Mouse (Mus musculus) CH12.LX (cell line): ENCODE results near the gene Actl10. TPM values are rescaled to one million over a fixed set of nuclear protein-coding genes. Genes with fewer than 3 reads are reported as not detected.

Source experiments
- DNase-seq: peaks from one replicate; pipeline ENCODE4 v3.0.0-alpha.2; 2013; ENCODE audit errors: extremely low read depth
- H3K27ac ChIP-seq: 2 replicates; pipeline ENCODE4 v1.5.1; 2012; ENCODE audit warnings: low read depth, mild to moderate bottlenecking, control low read depth, moderate library complexity; ENCODE audit not compliant: insufficient read depth
- H3K27me3 ChIP-seq: replicated peaks from 2 replicates; pipeline ENCODE3; 2012; ENCODE audit warnings: inconsistent platforms
- H3K36me3 ChIP-seq, 2 experiments: replicated peaks in 1 of 2; 2 replicates each; pipeline versions ENCODE3 to v1.6.1; 2012; ENCODE audit warnings: inconsistent platforms in 1 of 2, low read length in 1 of 2, mild to moderate bottlenecking in 1 of 2, mixed read lengths in 1 of 2, moderate library complexity in 1 of 2; ENCODE audit not compliant: control insufficient read depth in 1 of 2, insufficient read depth in 1 of 2
- H3K4me1 ChIP-seq, 2 experiments: 2 replicates each; pipeline ENCODE4 v1.6.1; 2012; ENCODE audit warnings: inconsistent platforms in 1 of 2, moderate library complexity in 1 of 2; ENCODE audit not compliant: insufficient read depth in 2 of 2, control insufficient read depth in 1 of 2
- H3K4me2 ChIP-seq: 2 replicates; pipeline ENCODE4 v1.6.1; 2012; ENCODE audit warnings: low read depth, mild to moderate bottlenecking, control low read depth; ENCODE audit not compliant: poor library complexity, insufficient read depth, severe bottlenecking
- H3K4me3 ChIP-seq, 3 experiments: fragments of 150-350 bp in 1 of 3; sonication (generic) in 1 of 3; replicated peaks in 1 of 3; 2 replicates each; pipeline versions ENCODE3 to v1.5.1; 2011 to 2012; ENCODE audit warnings: low read depth in 2 of 3, low read length in 2 of 3, mild to moderate bottlenecking in 2 of 3, moderate library complexity in 2 of 3, control low read depth in 1 of 3, improper control_type of control experiment in 1 of 3, inconsistent platforms in 1 of 3, mixed read lengths in 1 of 3; ENCODE audit not compliant: poor library complexity in 1 of 3
- H3K79me2 ChIP-seq: replicated peaks from 2 replicates; pipeline ENCODE4 v1.6.1; 2012; ENCODE audit warnings: mild to moderate bottlenecking, moderate library complexity; ENCODE audit not compliant: control insufficient read depth, poor library complexity, insufficient read depth, severe bottlenecking; ENCODE audit errors: extremely low read depth
- H3K9ac ChIP-seq: 2 replicates; pipeline ENCODE4 v1.6.1; 2012; ENCODE audit warnings: low read depth, mild to moderate bottlenecking, control low read depth, moderate library complexity; ENCODE audit not compliant: insufficient read depth
- H3K9me3 ChIP-seq: replicated peaks from 2 replicates; pipeline ENCODE3; 2012; ENCODE audit warnings: low read length, inconsistent platforms, mixed read lengths
- CHD1 ChIP-seq: IDR thresholded peaks from 2 replicates; pipeline ENCODE4 v1.6.1; 2012; ENCODE audit warnings: low read depth, low read length, improper control_type of control experiment, inconsistent platforms
- CHD2 ChIP-seq: IDR thresholded peaks from 2 replicates; pipeline ENCODE4 v1.6.1; 2011; ENCODE audit warnings: low read length, improper control_type of control experiment
- CTCF ChIP-seq, 2 experiments: IDR thresholded peaks in 1 of 2; conservative IDR thresholded peaks in 1 of 2; 2 replicates each; pipeline ENCODE4 v1.5.1; 2011 to 2012; ENCODE audit warnings: low read depth in 2 of 2, low read length in 2 of 2, improper control_type of control experiment in 1 of 2, inconsistent platforms in 1 of 2, mild to moderate bottlenecking in 1 of 2, moderate library complexity in 1 of 2
- EP300 ChIP-seq: IDR thresholded peaks from 2 replicates; pipeline ENCODE4 v1.6.1; 2011; ENCODE audit warnings: low read length, improper control_type of control experiment
- GABPA ChIP-seq: IDR thresholded peaks from 2 replicates; pipeline ENCODE4 v1.6.1; 2012; ENCODE audit warnings: low read depth, low read length, improper control_type of control experiment, inconsistent platforms; ENCODE audit not compliant: insufficient replicate concordance
- IRF4 ChIP-seq: IDR thresholded peaks from 2 replicates; pipeline ENCODE4 v1.6.1; 2014; ENCODE audit warnings: low read depth, mild to moderate bottlenecking, inconsistent platforms, low read length, improper control_type of control experiment
- JUN ChIP-seq: IDR thresholded peaks from 2 replicates; pipeline ENCODE4 v1.6.1; 2011; ENCODE audit warnings: low read depth, mild to moderate bottlenecking, low read length, improper control_type of control experiment, moderate library complexity; ENCODE audit not compliant: insufficient read depth
- JUND ChIP-seq: conservative IDR thresholded peaks from 2 replicates; pipeline ENCODE4 v1.6.1; 2011; ENCODE audit warnings: low read depth, low read length, improper control_type of control experiment
- KAT2A ChIP-seq: IDR thresholded peaks from 2 replicates; pipeline ENCODE4 v1.6.1; 2012; ENCODE audit warnings: low read length, improper control_type of control experiment, inconsistent platforms; ENCODE audit not compliant: insufficient replicate concordance
- MAX ChIP-seq: IDR thresholded peaks from 2 replicates; pipeline ENCODE4 v1.6.1; 2011; ENCODE audit warnings: low read length, improper control_type of control experiment
- MAZ ChIP-seq: IDR thresholded peaks from 2 replicates; pipeline ENCODE4 v1.6.1; 2012; ENCODE audit warnings: low read depth, mild to moderate bottlenecking, inconsistent platforms, low read length, improper control_type of control experiment, moderate library complexity
- MXI1 ChIP-seq: IDR thresholded peaks from 2 replicates; pipeline ENCODE4 v1.6.1; 2011; ENCODE audit warnings: mild to moderate bottlenecking, low read depth, low read length, improper control_type of control experiment
- MYC ChIP-seq: IDR thresholded peaks from 2 replicates; pipeline ENCODE4 v1.6.1; 2011; ENCODE audit warnings: low read depth, mild to moderate bottlenecking, improper control_type of control experiment, low read length
- NELFE ChIP-seq: IDR thresholded peaks from 2 replicates; pipeline ENCODE4 v1.6.1; 2011; ENCODE audit warnings: low read depth, low read length, improper control_type of control experiment
- POLR2A ChIP-seq: IDR thresholded peaks from 2 replicates; pipeline ENCODE4 v1.6.1; 2011; ENCODE audit warnings: low read depth, mild to moderate bottlenecking, improper control_type of control experiment, low read length
- POLR2AphosphoS2 ChIP-seq: IDR thresholded peaks from 2 replicates; pipeline ENCODE4 v1.6.1; 2011; ENCODE audit warnings: low read depth, low read length, improper control_type of control experiment
- RAD21 ChIP-seq: IDR thresholded peaks from 2 replicates; pipeline ENCODE4 v1.6.1; 2011; ENCODE audit warnings: low read depth, mild to moderate bottlenecking, low read length, improper control_type of control experiment, moderate library complexity
- RCOR1 ChIP-seq: conservative IDR thresholded peaks from 2 replicates; pipeline ENCODE4 v1.6.1; 2012; ENCODE audit warnings: low read depth, mild to moderate bottlenecking, inconsistent platforms, low read length, improper control_type of control experiment
- SIN3A ChIP-seq: IDR thresholded peaks from 2 replicates; pipeline ENCODE4 v1.6.1; 2012; ENCODE audit warnings: low read length, improper control_type of control experiment, inconsistent platforms
- SMC3 ChIP-seq: IDR thresholded peaks from 2 replicates; pipeline ENCODE4 v1.6.1; 2011; ENCODE audit warnings: low read depth, low read length, improper control_type of control experiment
- TBP ChIP-seq: conservative IDR thresholded peaks from 2 replicates; pipeline ENCODE4 v1.6.1; 2011; ENCODE audit warnings: low read depth, low read length, improper control_type of control experiment
- UBTF ChIP-seq: IDR thresholded peaks from 2 replicates; pipeline ENCODE4 v1.6.1; 2012; ENCODE audit warnings: low read depth, mild to moderate bottlenecking, inconsistent platforms, low read length, improper control_type of control experiment, moderate library complexity
- ZMIZ1 ChIP-seq: IDR thresholded peaks from 2 replicates; pipeline ENCODE4 v1.6.1; 2012; ENCODE audit warnings: low read depth, mild to moderate bottlenecking, inconsistent platforms, low read length, improper control_type of control experiment
- dilution Hi-C: fragments of 300-500 bp; cut with MboI; formaldehyde crosslinking; loops from 2 replicates; pipeline ENCODE4 v1.14.3; 2020; ENCODE audit warnings: low sequenced_read_pairs; ENCODE audit not compliant: extremely low pct_unique_long_range_greater_than_20kb, extremely low pct_ligation_motif_present
- in situ Hi-C: fragments of 300-500 bp; cut with MboI; formaldehyde crosslinking; loops from 3 replicates; pipeline ENCODE4 v1.14.3; 2019; ENCODE audit warnings: low sequenced_read_pairs, low pct_ligation_motif_present, low pct_unique_long_range_greater_than_20kb, mixed read lengths
- polyA plus RNA-seq: library from polyadenylated mRNA; unstranded; fragments of >175 nt; gene quantifications from 2 replicates; pipeline ENCODE4 v1.2.1, GENCODE M21; 2012; ENCODE audit warnings: low read depth; ENCODE audit not compliant: insufficient read length
- total RNA-seq, 2 experiments: library from RNA; depleted of rRNA; stranded (reverse); fragments of 300-350 nt in 1 of 2; fragments of >200 nt in 1 of 2; gene quantifications; 2 replicates each; pipeline ENCODE4 v1.2.3; 2012 to 2014

Gene Actl10
- total and polyA plus RNA-seq, 3 experiments = 0.20 to 0.25 TPM; not detected in 1

DNA sequence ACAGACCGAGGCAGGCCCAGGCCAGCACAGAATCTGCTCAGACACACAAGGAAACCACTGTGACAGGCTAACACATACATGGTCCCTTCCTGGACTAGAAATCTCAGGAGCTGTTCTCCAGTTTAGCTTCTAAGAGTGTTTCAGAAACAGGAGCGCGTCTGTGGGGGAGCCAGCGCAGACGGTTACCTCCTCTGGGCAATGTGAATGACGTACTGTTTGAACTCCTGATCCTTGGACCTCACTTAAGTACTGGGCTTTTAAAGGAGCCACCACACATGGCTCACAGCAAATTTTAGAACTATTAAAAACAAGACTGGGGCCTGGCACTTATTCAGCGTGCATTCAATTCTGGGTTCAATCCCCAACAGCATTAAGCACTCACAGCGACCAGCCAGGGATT lies 15.1 kb downstream of the Actl10 start:
- Histone ChIP-seq H3K27me3 (no peaks in the 10 kb centered on the region), H3K9ac (no peak overlapping the region), H3K4me1 (peaks cover 0 to 38% of the 10 kb centered on the region in 2 experiments; a peak in 3 of 4 replicates), H3K36me3 (peaks cover 21 to 48% of the 10 kb centered on the region in 2 experiments), H3K27ac (no peak overlapping the region), H3K9me3 (no peaks in the 10 kb centered on the region), H3K4me2 (no peak overlapping the region), H3K79me2 (peaks cover 22% of the 10 kb centered on the region), H3K4me3 (no peak overlapping the region)
- TF ChIP-seq POLR2A (no peak), ZMIZ1 (no peak), UBTF (no peak), SMC3 (no peak), NELFE (no peak), TBP (no peak), IRF4 (no peak), EP300 (no peak), CHD1 (no peak), JUND (no peak), GABPA (no peak), MAX (no peak), CHD2 (no peak), POLR2AphosphoS2 (no peak), MYC (no peak), RCOR1 (no peak), MAZ (no peak), JUN (no peak), CTCF (conservative IDR thresholded peaks at IDR 0.05 in 1 of 2, IDR thresholded peaks at IDR 0.05 in 1 of 2; ENCODE audit: low read depth in 2 of 2, low read length in 2 of 2) (no peak)
- DNase-seq = no peak
- dilution Hi-C loops (no loop called here), in situ Hi-C loops (no loop called here)

DNA sequence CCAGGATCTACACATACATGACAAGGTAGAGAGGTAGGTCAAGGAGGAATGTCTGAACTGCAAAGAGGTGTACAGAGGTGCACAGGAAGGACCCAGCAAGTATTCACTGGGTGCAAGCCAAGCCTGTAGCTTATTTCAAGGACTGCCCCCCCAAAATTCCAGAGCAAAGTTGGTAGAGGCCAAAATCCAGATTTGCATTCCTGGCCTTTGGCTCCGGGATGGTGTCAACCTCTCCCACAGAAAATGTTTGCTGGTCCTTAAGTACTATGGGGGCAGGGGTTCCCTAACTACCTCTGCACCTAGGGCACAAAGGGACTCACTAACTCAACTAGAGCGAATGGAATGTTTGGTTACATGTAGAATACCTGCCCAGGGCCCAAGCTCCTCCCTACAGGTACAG lies 16.2 kb downstream of the Actl10 start:
- Histone ChIP-seq H3K27me3 (no peaks in the 10 kb centered on the region), H3K4me1 (peaks cover 3 to 44% of the 10 kb centered on the region in 2 experiments), H3K4me3 (peak overlapping the region; percentile 74 to 95 (median 75)), H3K79me2 (peaks cover 22% of the 10 kb centered on the region), H3K9ac (peak overlapping the region; percentile 64), H3K36me3 (peaks cover 16 to 39% of the 10 kb centered on the region in 2 experiments), H3K4me2 (peak overlapping the region; percentile 88), H3K27ac (no peak overlapping the region), H3K9me3 (no peaks in the 10 kb centered on the region)
- no peak for DNase-seq
- in situ Hi-C loops = no loop called here
- TF ChIP-seq SIN3A = no peak
- TF ChIP-seq MAZ = no peak
- TF ChIP-seq RAD21 = no peak
- TF ChIP-seq MXI1 = no peak
- TF ChIP-seq KAT2A = no peak
- TF ChIP-seq NELFE = no peak
- dilution Hi-C loops = no loop called here
